Mouse (Mus musculus) stomach, embryonic 15.5 days (tissue): Measurements from ENCODE around the gene Syt1. TPM values are rescaled to one million over a fixed set of nuclear protein-coding genes. Genes with fewer than 3 reads are reported as not detected.

Source experiments
- ATAC-seq: fragments of 200-750 bp; cut with Nextera tagmentation; 2 replicates; pipeline ENCODE4 v1.8.0; 2017; ENCODE audit warnings: low read depth, moderate number of reproducible peaks, moderate TSS enrichment; ENCODE audit not compliant: insufficient read depth, low FRiP score
- H3K27ac ChIP-seq: fragments of 300-500 bp; sonication (generic); 2 replicates; pipeline ENCODE4 v1.5.1; 2015; ENCODE audit warnings: mild to moderate bottlenecking, inconsistent platforms
- H3K27me3 ChIP-seq: fragments of 300-500 bp; sonication (generic); replicated peaks from 2 replicates; pipeline ENCODE4 v1.6.1; 2015; ENCODE audit warnings: inconsistent platforms
- H3K36me3 ChIP-seq: fragments of 300-500 bp; sonication (generic); 2 replicates; pipeline ENCODE4 v1.6.1; 2015; ENCODE audit warnings: inconsistent platforms
- H3K4me1 ChIP-seq: fragments of 300-500 bp; sonication (generic); 2 replicates; pipeline ENCODE4 v1.6.1; 2015; ENCODE audit warnings: inconsistent platforms
- H3K4me2 ChIP-seq: fragments of 300-500 bp; sonication (generic); 2 replicates; pipeline ENCODE4 v1.6.1; 2015; ENCODE audit warnings: mild to moderate bottlenecking, inconsistent platforms
- H3K4me3 ChIP-seq: fragments of 300-500 bp; sonication (generic); replicated peaks from 2 replicates; pipeline ENCODE4 v1.5.1; 2015; ENCODE audit warnings: inconsistent platforms
- H3K9ac ChIP-seq: fragments of 300-500 bp; sonication (generic); 2 replicates; pipeline ENCODE4 v1.6.1; 2015; ENCODE audit warnings: inconsistent platforms
- H3K9me3 ChIP-seq: fragments of 300-500 bp; sonication (generic); 2 replicates; pipeline ENCODE4 v1.6.1; 2016; ENCODE audit warnings: inconsistent platforms
- WGBS: fragments of 180-500 bp; shearing (Covaris S2); methylation state at CpG from one replicate; pipeline ENCODE4 v1.1.7; 2015; 5-methylcytosine and 5-hydroxymethylcytosine counted together
- polyA plus RNA-seq: library from polyadenylated mRNA; unstranded; fragments of >200 nt; fragmentation: Nextera tagmentation; extraction: Ambion mirVana; gene quantifications from 2 replicates; pipeline ENCODE4 v1.2.1, GENCODE M21; 2015

Gene Syt1
- polyA plus RNA-seq, 1 experiment from 2014 or later, result 7.2 TPM

DNA sequence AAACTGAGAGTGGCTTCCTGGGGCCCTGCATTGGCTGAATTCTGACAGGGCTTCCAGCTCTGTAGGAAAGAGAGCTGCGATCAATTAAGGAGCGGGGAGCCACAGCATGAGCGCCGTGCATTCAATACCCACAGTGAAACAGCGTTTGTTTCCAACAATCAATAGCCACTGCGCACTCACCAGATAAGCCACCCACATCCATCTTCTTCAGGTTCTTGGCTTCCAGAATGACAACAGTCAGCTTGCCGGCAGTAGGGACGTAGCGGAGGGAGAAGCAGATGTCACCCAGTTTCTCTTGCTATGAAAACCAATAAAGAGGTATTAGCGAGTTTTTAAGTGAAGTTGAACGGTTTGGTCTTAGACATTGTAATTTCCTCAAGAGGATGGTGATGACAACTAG, 427.1 kb downstream of the Syt1 start:
- ATAC-seq, result no peak
- no peak overlapping the region for H3K9ac ChIP-seq
- no peak overlapping the region for H3K27ac ChIP-seq
- H3K9me3 ChIP-seq, result no peaks in the 10 kb centered on the region
- H3K4me3 ChIP-seq, result no peak overlapping the region
- no peaks in the 10 kb centered on the region for H3K27me3 ChIP-seq
- no peak overlapping the region for H3K4me2 ChIP-seq
- H3K4me1 ChIP-seq, result no peaks in the 10 kb centered on the region
- no peaks in the 10 kb centered on the region for H3K36me3 ChIP-seq
- whole genome bisulfite sequencing, result 35% methylated on average over 11 of the region's 11 CpGs

DNA sequence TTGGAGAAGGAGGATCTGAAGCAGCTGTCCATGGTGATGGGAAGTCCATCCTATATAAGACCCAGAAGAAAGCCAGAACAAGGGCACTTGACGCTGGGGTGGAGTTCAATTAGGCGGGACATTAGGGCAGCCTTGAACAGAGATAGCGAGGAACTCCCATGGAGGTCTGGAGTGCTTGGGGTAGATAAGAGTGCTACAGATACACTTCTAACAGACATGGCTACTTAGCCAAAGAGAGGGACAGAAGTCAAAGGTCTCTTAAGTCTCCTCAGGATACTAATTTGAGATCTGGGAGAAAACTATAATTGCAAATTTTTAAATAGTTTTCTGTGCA, 428.4 kb downstream of the Syt1 start:
- Histone ChIP-seq H3K36me3 (no peaks in the 10 kb centered on the region), H3K4me2 (no peak overlapping the region), H3K9me3 (no peaks in the 10 kb centered on the region), H3K9ac (no peak overlapping the region), H3K4me1 (no peaks in the 10 kb centered on the region), H3K27ac (no peak overlapping the region), H3K4me3 (no peak overlapping the region), H3K27me3 (no peaks in the 10 kb centered on the region)
- WGBS, result 71% methylated on average over 3 of the region's 3 CpGs
- ATAC-seq, result peak; percentile 95; the same call in 1 of the 2 replicates

DNA sequence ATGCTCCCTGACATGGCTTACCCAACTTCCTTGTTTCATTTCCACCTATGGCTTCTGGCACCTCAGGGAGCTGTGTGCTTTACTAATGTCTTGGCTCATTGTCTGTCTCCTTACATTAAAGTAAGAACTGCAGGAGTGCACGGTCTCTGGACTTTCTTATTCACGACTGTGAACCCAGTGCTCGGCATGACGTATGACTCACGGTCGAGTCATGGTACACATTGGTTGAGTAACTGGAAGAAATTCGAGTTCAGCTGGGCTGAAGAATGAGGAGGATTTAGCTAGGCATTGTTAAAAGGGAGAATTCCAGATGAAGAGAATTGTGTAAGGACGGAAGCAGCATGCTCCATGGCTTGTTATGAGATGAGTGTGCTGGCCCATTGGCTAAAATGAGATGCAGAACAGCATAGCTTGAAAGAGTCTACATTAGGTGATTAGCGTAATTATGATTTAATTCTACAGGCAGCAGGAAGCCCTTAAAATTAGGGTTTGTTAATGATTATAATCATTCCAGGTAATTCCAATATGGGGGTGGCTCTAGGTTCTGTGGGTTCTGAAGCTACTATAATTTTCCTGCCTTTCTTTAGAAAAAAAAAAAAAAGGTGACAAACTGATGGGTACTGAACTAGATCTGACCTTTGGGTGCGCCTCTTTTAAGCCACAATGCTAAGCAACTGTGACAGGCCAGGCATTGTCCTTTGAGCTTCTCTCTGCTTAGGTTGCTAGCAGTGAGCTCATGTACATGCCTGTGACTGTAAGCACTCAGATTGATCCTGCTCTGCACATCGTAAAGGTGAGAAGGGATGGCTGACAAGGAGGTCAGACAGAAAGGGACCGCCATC, 429.0 kb downstream of the Syt1 start:
- no peaks in the 10 kb centered on the region for H3K36me3 ChIP-seq
- peak overlapping the region; percentile 55; the same call in 1 of the 2 replicates for H3K27ac ChIP-seq
- H3K4me2 ChIP-seq, result no peak overlapping the region
- no peaks in the 10 kb centered on the region for H3K4me1 ChIP-seq
- no peaks in the 10 kb centered on the region for H3K27me3 ChIP-seq
- no peaks in the 10 kb centered on the region for H3K9me3 ChIP-seq
- H3K9ac ChIP-seq, result no peak overlapping the region
- ATAC-seq, result peak; percentile 27; the same call in 1 of the 2 replicates
- no peak overlapping the region for H3K4me3 ChIP-seq
- 65% methylated on average over 12 of the region's 12 CpGs for WGBS

DNA sequence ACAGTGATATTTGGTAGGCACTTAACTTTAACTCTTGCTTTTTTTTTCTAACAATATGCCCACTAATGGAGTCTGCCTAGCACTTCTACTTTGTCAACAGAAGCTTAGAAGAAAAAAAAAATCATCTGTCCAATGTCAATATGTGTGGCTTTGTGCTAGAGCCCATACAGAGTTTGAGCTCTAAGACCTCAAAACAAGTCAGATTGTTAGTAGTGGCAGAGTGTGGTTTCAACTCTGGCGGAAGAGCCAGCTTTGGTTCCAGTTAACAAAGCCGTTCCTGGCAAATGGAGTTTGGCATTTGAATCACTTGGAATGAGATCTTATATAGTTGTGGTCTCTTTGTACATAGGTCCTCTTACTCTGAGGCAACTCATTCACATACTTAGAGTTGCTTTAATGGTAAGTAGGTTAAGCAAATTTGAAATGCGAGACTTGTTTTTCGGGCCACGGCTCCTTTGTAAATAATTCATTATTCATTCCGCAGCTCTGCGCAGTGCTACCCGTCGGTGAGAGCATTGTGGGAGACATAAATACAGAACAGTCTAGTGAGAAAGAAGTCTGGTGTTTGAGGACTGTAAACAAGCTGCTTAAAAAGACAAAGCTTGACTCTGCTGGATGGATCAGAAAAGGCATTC, 429.9 kb downstream of the Syt1 start:
- H3K4me2 ChIP-seq, result no peak overlapping the region; the same call in 1 of the 2 replicates
- no peaks in the 10 kb centered on the region for H3K4me1 ChIP-seq
- 51% methylated on average over 9 of the region's 9 CpGs for WGBS
- no peak overlapping the region for H3K9ac ChIP-seq
- no peaks in the 10 kb centered on the region for H3K36me3 ChIP-seq
- H3K27me3 ChIP-seq, result no peaks in the 10 kb centered on the region
- no peaks in the 10 kb centered on the region for H3K9me3 ChIP-seq
- H3K27ac ChIP-seq, result peak overlapping the region; percentile 55
- H3K4me3 ChIP-seq, result no peak overlapping the region
- no peak for ATAC-seq

DNA sequence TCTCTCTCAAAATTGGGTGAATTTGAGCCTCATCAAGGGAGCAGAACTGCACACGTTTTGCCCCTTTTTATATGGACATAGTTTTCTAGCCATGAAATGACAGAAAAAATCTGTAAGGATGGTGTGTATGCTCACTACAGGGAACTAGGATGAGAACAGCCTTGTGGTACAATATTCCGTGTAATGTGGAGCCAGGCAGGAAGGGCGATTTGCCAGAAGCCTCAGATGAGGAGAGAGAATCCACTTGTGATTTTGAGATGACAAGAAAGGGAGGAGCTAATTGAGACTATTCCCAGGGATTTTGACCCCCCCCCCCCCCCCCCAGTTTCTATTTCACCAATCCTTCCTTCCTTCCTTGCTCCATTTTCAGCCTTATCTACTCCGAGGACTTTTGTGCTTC, 431.4 kb downstream of the Syt1 start:
- Histone ChIP-seq H3K4me3 (no peak overlapping the region), H3K4me2 (no peak overlapping the region), H3K4me1 (no peaks in the 10 kb centered on the region), H3K27me3 (no peaks in the 10 kb centered on the region), H3K9me3 (no peaks in the 10 kb centered on the region), H3K27ac (no peak overlapping the region), H3K36me3 (no peaks in the 10 kb centered on the region), H3K9ac (no peak overlapping the region)
- ATAC-seq, result no peak
- WGBS, result 75% methylated on average over 4 of the region's 4 CpGs

DNA sequence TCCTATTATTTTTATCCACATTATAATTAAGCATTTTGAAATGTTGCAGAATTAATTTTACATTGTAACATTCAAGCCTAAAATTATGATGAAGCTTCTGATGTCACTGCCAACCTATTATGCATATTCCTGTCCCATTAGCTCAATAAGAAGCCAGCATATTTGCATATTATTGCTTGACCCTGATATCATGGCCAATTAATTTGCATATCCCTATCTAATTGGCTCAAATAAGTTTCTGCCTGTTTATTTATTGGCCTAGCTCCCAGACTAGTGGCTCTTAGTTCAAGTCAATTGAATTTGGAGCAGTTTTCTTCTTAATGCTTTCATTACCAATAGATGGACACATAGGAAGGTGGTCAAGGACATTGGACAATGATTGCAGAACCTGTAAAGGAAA, 433.2 kb downstream of the Syt1 start:
- Histone ChIP-seq H3K4me2 (no peak overlapping the region), H3K27ac (no peak overlapping the region), H3K4me1 (no peaks in the 10 kb centered on the region), H3K36me3 (no peaks in the 10 kb centered on the region), H3K27me3 (no peaks in the 10 kb centered on the region), H3K9me3 (no peaks in the 10 kb centered on the region), H3K9ac (no peak overlapping the region), H3K4me3 (no peak overlapping the region)
- ATAC-seq, result no peak

DNA sequence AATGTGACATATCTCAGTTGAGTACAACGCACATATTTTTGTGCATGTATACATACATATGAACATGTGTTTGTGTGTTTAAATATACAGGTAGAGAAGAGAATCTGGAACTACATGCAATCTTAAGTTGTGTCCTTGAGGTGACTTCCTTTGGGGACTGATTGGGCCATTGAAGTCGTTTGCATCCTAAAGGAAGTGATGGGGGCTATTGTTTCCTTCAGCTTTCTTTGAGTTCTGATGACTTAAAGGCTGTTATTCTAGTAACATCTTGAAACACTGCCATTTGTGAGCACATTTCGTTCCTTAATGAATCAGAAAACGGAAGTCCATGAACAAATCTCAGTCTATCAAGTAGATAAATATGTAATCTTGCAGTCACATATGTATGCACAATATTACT, 438.0 kb downstream of the Syt1 start:
- 76% methylated on average over 4 of the region's 4 CpGs for WGBS
- no peak overlapping the region for H3K27ac ChIP-seq
- no peak overlapping the region for H3K4me2 ChIP-seq
- H3K36me3 ChIP-seq, result no peaks in the 10 kb centered on the region
- no peaks in the 10 kb centered on the region for H3K27me3 ChIP-seq
- H3K9me3 ChIP-seq, result no peaks in the 10 kb centered on the region
- H3K9ac ChIP-seq, result no peak overlapping the region
- no peak overlapping the region for H3K4me3 ChIP-seq
- no peak for ATAC-seq
- H3K4me1 ChIP-seq, result 0 out of 2 replicates have a peak, but pooled peaks cover under 1% of the 10 kb centered on the region

DNA sequence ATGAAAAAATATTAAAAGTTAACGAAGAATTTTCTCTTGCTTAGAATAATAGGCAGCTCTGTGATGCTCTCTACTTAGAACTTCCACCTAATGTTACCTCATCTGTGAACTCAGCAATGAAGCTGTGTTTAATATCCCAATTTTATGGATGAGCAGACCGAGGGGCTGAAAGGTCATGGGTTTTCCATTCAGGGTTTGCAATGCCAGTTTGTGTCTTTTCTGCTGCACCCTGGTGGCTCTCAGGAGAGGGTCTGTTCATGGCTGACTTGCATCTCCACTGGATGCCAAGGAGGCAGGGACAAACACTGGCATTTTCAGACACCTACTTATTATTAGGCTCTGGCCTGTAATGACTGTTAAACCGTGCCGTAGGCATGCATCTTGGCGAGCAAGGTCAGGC, 439.7 kb downstream of the Syt1 start:
- H3K9me3 ChIP-seq, result no peaks in the 10 kb centered on the region
- no peak overlapping the region for H3K27ac ChIP-seq
- H3K9ac ChIP-seq, result no peak overlapping the region
- WGBS, result 80% methylated on average over 5 of the region's 5 CpGs
- H3K27me3 ChIP-seq, result no peaks in the 10 kb centered on the region
- H3K4me3 ChIP-seq, result no peak overlapping the region
- no peaks in the 10 kb centered on the region for H3K36me3 ChIP-seq
- no peak overlapping the region for H3K4me2 ChIP-seq
- H3K4me1 ChIP-seq, result 0 out of 2 replicates have a peak, but pooled peaks cover 4% of the 10 kb centered on the region
- ATAC-seq, result no peak

DNA sequence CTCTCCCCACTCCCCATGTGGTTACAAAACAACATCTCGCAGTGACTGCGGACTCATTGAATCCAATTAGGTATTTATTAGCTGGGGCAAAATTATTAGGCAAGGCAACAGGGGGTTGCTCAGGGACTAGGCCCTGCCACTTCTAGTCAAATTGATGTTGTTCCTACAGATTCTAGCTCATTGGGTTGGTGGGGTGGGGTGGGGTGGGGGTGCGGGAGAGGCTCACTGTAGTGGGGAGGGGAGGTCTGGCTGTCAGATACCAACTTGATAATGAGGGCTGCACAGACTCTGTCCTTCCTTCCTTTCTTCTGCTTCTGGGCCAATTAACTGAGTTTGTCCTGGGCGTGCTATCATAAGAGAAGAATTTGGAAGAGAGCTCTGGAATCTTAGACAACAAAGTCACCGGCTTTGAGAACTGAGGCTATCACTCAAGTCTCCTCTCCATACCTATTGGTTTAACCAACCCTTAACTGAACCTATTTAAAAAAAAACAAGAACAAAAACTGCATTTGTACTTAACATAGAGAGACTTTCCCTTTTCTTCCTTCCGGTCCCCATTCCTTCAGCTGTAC, 441.1 kb downstream of the Syt1 start:
- H3K9me3 ChIP-seq, result no peaks in the 10 kb centered on the region
- 87% methylated on average over 6 of the region's 6 CpGs for WGBS

DNA sequence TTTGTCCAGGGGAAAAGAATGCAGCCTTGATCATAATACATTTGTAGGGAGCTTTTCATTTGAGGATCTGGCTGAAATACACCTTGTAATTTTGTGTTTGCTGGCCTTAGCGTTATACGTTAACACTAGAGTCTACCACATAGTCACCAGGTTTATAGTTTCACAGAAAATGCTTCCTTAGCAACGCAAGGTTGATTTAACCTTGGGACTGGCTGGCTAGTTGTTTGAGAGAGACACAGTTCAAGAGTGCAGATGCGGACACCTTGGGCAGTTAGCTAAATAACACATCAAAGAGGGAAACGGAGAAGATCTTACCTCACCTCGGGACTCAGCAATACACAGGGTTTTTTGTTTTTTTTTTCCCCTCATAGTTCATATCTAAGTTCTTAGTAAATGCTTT, 441.9 kb downstream of the Syt1 start:
- no peaks in the 10 kb centered on the region for H3K27me3 ChIP-seq
- ATAC-seq, result no peak
- no peak overlapping the region for H3K4me3 ChIP-seq
- no peak overlapping the region for H3K9ac ChIP-seq
- H3K4me1 ChIP-seq, result 0 out of 2 replicates have a peak, but pooled peaks cover 4% of the 10 kb centered on the region
- no peak overlapping the region for H3K27ac ChIP-seq
- no peak overlapping the region for H3K4me2 ChIP-seq
- no peaks in the 10 kb centered on the region for H3K9me3 ChIP-seq
- WGBS, result 59% methylated on average over 6 of the region's 6 CpGs
- no peaks in the 10 kb centered on the region for H3K36me3 ChIP-seq

More for the DNA sequence above, 441.1 kb downstream of the Syt1 start:
- H3K36me3 ChIP-seq, result no peaks in the 10 kb centered on the region
- H3K27ac ChIP-seq, result no peak overlapping the region
- no peak overlapping the region for H3K9ac ChIP-seq
- no peaks in the 10 kb centered on the region for H3K27me3 ChIP-seq
- H3K4me3 ChIP-seq, result no peak overlapping the region
- H3K4me2 ChIP-seq, result no peak overlapping the region
- no peak for ATAC-seq
- H3K4me1 ChIP-seq, result 0 out of 2 replicates have a peak, but pooled peaks cover 4% of the 10 kb centered on the region

DNA sequence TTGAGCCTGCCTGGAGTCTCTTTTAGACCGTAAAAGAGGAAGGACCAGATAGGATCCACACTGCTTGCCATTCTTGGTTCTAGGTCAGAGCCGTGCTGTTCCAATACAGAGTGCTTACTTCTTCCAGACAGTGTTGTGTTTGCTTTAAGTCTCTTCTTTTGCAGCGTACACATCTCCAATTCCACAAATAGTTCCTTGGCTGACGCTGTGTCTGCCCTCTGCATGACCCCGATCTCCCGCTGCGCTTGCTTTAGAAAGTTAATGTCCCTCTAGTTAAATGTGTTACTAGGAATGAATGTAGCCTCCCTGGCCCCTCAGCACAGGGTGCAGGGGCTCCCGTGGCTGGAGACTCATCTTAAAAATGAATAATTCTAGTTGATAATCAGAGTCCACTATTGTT, 442.6 kb downstream of the Syt1 start:
- no peak for ATAC-seq
- Histone ChIP-seq H3K36me3 (no peaks in the 10 kb centered on the region), H3K4me1 (0 out of 2 replicates have a peak, but pooled peaks cover 4% of the 10 kb centered on the region), H3K27me3 (no peaks in the 10 kb centered on the region), H3K4me3 (no peak overlapping the region), H3K27ac (no peak overlapping the region), H3K9me3 (no peaks in the 10 kb centered on the region), H3K4me2 (no peak overlapping the region; the same call in 1 of the 2 replicates), H3K9ac (no peak overlapping the region)
- 14% methylated on average over 8 of the region's 8 CpGs for WGBS

DNA sequence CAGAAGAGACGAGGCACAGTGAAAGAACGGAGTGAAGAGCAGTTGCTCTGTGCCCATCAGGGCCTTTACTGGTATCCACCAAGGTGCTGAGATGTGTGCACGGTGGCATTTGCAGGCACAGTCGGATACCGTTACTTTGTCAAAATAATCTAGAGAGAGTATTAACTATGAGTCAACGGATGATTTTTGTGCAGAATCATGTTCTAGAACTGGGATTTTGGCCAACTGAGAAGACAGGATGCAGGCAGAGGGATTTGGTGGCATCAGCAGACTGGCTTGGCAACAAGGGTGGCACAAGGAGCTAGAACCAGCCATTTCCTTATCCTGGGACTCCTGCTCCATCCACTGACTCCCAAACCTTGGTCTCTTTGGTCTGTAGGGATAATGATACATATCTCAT, 443.3 kb downstream of the Syt1 start:
- 93% methylated on average over 6 of the region's 6 CpGs for WGBS

More for the DNA sequence above, 443.3 kb downstream of the Syt1 start:
- H3K27ac ChIP-seq, result no peak overlapping the region
- H3K9ac ChIP-seq, result no peak overlapping the region
- no peak overlapping the region for H3K4me2 ChIP-seq
- H3K36me3 ChIP-seq, result no peaks in the 10 kb centered on the region
- H3K27me3 ChIP-seq, result no peaks in the 10 kb centered on the region
- H3K4me3 ChIP-seq, result no peak overlapping the region
- no peak for ATAC-seq
- H3K9me3 ChIP-seq, result no peaks in the 10 kb centered on the region
- H3K4me1 ChIP-seq, result 0 out of 2 replicates have a peak, but pooled peaks cover 4% of the 10 kb centered on the region
